Mouse (Mus musculus): ENCODE measurements around the gene Rnf208. TPM values are rescaled to one million over a fixed set of nuclear protein-coding genes. Genes with fewer than 3 reads are reported as not detected.

Gene Rnf208
- polyA plus RNA-seq, 1 experiment from 2014 or later = 0.09 TPM

DNA sequence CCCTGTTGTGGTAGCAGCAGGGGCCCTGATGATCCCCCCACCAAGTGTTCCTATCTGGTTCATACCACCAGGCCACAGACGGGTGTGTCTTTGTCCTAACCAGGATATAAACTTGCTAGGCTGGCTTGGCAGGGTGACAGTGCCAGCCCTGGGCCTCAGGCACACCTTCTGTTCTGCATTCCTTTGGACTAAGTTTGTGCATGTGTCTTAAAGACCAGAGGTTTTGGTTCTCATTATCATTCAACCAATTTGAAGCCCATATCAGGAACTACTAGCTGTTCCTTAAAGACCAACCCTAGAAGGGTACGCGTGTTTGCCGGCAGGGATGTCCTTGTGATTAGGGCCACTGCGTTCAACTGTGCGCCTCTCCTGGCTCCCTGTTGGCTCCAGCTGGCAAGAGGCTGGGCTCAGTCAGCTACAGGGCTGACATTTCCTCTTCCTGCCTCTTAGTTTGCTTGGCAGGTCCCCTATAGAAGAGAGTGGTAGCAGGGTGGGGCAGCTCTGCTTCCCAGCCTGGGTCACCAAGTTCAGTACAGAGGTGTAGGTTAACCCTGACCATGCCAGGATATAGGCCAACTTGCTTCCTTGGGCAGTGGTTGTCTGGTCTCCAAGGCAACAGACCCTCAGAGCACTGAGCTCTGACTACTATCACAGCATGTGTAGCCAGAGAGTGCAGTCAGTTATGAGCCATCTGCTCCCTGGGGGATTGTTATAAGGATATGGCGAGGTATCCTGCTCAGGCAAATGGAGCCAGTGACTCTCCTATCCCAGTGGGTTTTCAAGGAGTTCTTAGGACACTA lies 45.0 kb downstream of the Rnf208 start:
- POLR2A ChIA-PET = interaction anchor here (0.5 kb wide), 1 partner anchor 27 kb away, joined by 4 read pairs; no protein-coding TSS in a partner anchor
- H3K27me3 ChIP-seq = no peaks in the 10 kb centered on the region
- ATAC-seq (no peak), DNase-seq (ENCODE audit: low read depth, low spot score) (no peak)
- CTCF ChIA-PET = interaction anchor here (3.3 kb wide), 1 partner anchor 8 kb away, joined by 12 read pairs; no protein-coding TSS in a partner anchor
- TF ChIP-seq CTCF (IDR thresholded peaks at IDR 0.05) = no peak
- in situ Hi-C loops (cut with MboI; ENCODE audit: low pct_unique_long_range_greater_than_20kb) = no loop called here

DNA sequence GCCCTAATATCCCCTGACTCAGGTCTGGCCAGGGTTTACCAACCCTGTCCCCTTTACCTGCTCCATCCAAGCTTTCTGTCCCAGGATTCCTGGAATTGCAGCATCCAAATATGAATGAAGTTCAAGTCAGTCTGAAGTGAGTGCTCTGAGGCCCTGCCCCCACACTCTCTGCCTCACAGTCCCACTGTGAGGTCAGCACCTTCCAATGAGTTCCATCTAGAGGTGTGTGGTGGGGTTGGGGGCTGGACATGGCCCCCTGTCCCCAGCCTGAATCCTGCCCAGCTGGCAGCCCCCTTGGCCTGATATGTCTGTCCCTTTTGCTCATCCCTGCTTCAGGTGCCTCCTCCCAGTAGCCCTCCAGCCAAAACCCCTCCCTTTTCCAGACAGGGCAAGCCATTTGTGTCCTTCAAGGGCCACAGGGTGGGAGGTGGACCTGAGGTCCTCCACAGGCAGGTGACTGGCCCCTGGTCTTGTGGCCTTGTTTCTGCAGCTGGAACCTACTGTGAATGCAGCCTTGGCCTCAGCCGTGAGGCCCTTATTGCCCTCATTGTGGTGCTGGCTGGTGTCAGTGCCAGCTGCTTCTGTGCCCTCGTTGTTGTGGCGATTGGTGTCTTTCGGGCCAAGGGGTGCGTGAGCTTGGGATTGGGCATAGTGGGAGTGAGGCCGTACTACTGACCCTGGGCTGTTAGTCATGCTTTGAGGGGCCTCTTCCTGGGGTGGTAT lies 46.0 kb downstream of the Rnf208 start, which contains the start of gene Tmem210:
TSS of gene Tmem210 (plus strand) at position 219 of the 723 bp plus-strand sequence.
- in situ Hi-C loops (cut with MboI; ENCODE audit: low pct_unique_long_range_greater_than_20kb) = no loop called here

DNA sequence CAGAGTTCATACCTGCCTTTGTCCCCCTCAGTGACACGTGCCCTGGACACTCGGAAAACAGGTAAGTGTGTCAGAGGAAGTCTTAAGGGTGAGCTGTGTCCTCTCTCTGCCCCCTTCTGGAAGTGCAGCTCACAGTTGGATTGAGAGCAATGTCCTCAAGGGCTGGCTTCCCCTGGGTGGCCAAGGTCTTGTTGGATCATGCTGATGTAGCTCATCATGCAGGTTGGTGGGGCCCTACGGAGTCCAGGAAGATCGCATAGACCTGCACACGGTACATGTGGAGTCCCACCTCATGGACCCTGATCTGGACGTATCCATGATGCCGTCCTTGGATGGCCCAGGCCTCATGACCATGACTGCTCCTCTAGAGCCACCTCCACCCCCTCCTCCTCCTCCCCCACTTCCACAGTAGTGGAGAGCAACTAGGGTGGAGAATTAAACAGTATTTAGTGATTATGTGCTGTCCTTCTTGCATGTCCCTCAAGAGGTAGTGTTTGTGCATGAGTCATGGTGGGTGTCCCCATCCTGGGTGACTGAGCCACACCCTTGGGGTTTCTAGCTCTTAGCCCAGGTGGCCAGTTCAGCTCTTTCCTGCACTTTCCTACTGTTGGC lies 46.8 kb downstream of the Rnf208 start:
- ChIA-PET CTCF (interaction anchor here (1.5 to 3.3 kb wide), 3 partner anchors 10 to 60 kb away, joined by 4 to 12 read pairs (median 7); no protein-coding TSS in a partner anchor), POLR2A (interaction anchor here (0.9 kb wide), 1 partner anchor 32 kb away, joined by 3 read pairs; no protein-coding TSS in a partner anchor)
- TF ChIP-seq CTCF (IDR thresholded peaks at IDR 0.05) = no peak
- in situ Hi-C loops (cut with MboI; ENCODE audit: low pct_unique_long_range_greater_than_20kb) = no loop called here
- ATAC-seq = no peak
- no peaks in the 10 kb centered on the region for H3K27me3 ChIP-seq
- DNase-seq (ENCODE audit: low read depth, low spot score) = no peak

More for the DNA sequence above, 46.0 kb downstream of the Rnf208 start, which contains the start of gene Tmem210:
- no peak for TF ChIP-seq CTCF (IDR thresholded peaks at IDR 0.05)
- DNase-seq (ENCODE audit: low read depth, low spot score) (no peak), ATAC-seq (no peak)
- POLR2A ChIA-PET = interaction anchor here (0.5 to 0.9 kb wide), 3 partner anchors 14 to 31 kb away, joined by 3 to 4 read pairs (median 3); no protein-coding TSS in a partner anchor
- no peaks in the 10 kb centered on the region for H3K27me3 ChIP-seq
- CTCF ChIA-PET = interaction anchor here (1.5 to 3.3 kb wide), 2 partner anchors 9 to 60 kb away, joined by 7 to 12 read pairs; no protein-coding TSS in a partner anchor

GRCm38 (mm10) chr2:25289651-25290050 lies 47.6 kb downstream of the Rnf208 start, which contains the start of gene Lrrc26:
Gene Lrrc26 (plus strand): TSS chr2:25289915.
- in situ Hi-C loops (cut with MboI; ENCODE audit: low pct_unique_long_range_greater_than_20kb) = no loop called here
- ChIA-PET CTCF (interaction anchor here (1.5 to 3.3 kb wide), 3 partner anchors 11 to 61 kb away, joined by 4 to 12 read pairs (median 7); no protein-coding TSS in a partner anchor), POLR2A (no interaction called here)
- no peak for TF ChIP-seq CTCF (IDR thresholded peaks at IDR 0.05)
- peaks cover 1% of the 10 kb centered on the region for H3K27me3 ChIP-seq
- DNase-seq (ENCODE audit: low read depth, low spot score) (no peak), ATAC-seq (no peak)

GRCm38 (mm10) chr2:25290101-25290815 lies 48.2 kb downstream of the Rnf208 start:
- ChIA-PET POLR2A (interaction anchor here (1.1 kb wide), 1 partner anchor 18 kb away, joined by 6 read pairs; the partner anchor contains the start of genes Anapc2 and Ssna1), CTCF (interaction anchor here (1.5 to 3.3 kb wide), 3 partner anchors 12 to 62 kb away, joined by 3 to 12 read pairs (median 4); no protein-coding TSS in a partner anchor)
- no peak for TF ChIP-seq CTCF (IDR thresholded peaks at IDR 0.05)
- in situ Hi-C loops (cut with MboI; ENCODE audit: low pct_unique_long_range_greater_than_20kb) = no loop called here
- DNase-seq (ENCODE audit: low read depth, low spot score) (no peak), ATAC-seq (no peak)
- H3K27me3 ChIP-seq = peaks cover 7% of the 10 kb centered on the region

DNA sequence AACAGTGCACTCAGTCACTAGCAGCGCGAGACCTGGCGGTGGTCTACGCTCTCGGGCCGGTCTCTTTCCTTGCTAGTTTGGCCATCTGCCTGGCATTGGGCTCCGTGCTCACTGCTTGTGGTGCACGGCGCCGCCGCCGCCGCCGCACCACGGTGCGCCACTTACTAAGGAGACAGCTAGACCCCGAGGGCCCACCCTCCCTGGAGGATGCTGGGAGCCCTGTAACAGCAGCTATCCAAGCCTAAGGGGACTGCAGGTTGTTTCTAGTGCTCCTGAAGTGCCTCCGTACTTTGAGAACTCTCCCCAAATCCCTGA lies 48.7 kb downstream of the Rnf208 start:
- no peak for DNase-seq (ENCODE audit: low read depth, low spot score)
- no peak for TF ChIP-seq CTCF (IDR thresholded peaks at IDR 0.05)
- H3K27me3 ChIP-seq = peaks cover 12% of the 10 kb centered on the region
- CTCF ChIA-PET = interaction anchor here (1.5 kb wide), 1 partner anchor 62 kb away, joined by 3 read pairs; no protein-coding TSS in a partner anchor
- ATAC-seq = no peak
- POLR2A ChIA-PET = interaction anchor here (1.1 kb wide), 1 partner anchor 19 kb away, joined by 6 read pairs; the partner anchor contains the start of genes Anapc2 and Ssna1
- in situ Hi-C loops (cut with MboI; ENCODE audit: low pct_unique_long_range_greater_than_20kb) = no loop called here

GRCm38 (mm10) chr2:25291184-25292053 lies 49.4 kb downstream of the Rnf208 start:
- CTCF ChIA-PET = interaction anchor here (1.3 to 1.8 kb wide), 5 partner anchors 10 to 63 kb away, joined by 3 to 13 read pairs (median 4); no protein-coding TSS in a partner anchor
- in situ Hi-C loops (cut with MboI; ENCODE audit: low pct_unique_long_range_greater_than_20kb) = no loop called here

DNA sequence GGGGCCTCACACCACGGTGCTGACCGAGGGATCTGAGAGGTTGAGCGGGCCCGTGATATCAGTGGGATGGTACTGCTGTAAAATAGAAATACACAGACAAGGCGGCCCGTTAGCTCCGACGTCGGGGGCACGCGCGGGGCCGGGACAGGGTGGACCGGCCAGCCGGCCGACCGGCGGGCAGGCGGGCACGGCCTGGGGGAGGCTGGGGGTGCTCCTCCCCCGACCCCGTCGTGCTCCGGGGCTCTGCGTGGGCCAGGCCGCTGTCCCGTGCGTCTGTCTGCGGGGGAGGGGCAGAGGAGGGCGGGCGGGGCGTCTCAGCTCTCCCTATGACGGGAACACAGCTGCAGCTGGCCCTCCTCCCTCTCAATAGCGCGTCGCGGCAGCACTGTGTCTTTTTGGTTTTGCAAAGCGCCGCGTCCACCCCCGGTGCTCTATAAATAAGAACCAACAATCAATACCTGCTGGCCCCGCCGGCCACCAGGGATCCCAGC lies 50.0 kb downstream of the Rnf208 start:
- in situ Hi-C loops (cut with MboI; ENCODE audit: low pct_unique_long_range_greater_than_20kb) = no loop called here
- no peak for TF ChIP-seq CTCF (IDR thresholded peaks at IDR 0.05)
- peaks cover 20% of the 10 kb centered on the region for H3K27me3 ChIP-seq
- ChIA-PET POLR2A (no interaction called here), CTCF (interaction anchor here (0.8 to 1.8 kb wide), 12 partner anchors 8 to 64 kb away, joined by 3 to 13 read pairs (median 4); partner anchors contain the start of genes Anapc2 and Ssna1)
- DNase-seq (ENCODE audit: low read depth, low spot score) = no peak
- no peak for ATAC-seq

More at GRCm38 (mm10) chr2:25291184-25292053, 49.4 kb downstream of the Rnf208 start:
- peaks cover 16% of the 10 kb centered on the region for H3K27me3 ChIP-seq
- ATAC-seq (no peak), DNase-seq (ENCODE audit: low read depth, low spot score) (no peak)
- no peak for TF ChIP-seq CTCF (IDR thresholded peaks at IDR 0.05)
- POLR2A ChIA-PET = interaction anchor here (1.1 kb wide), 1 partner anchor 20 kb away, joined by 6 read pairs; the partner anchor contains the start of genes Anapc2 and Ssna1

Measured in Patski (cell line).